Mouse (Mus musculus): ENCODE data around the gene Skap2. TPM values are rescaled to one million over a fixed set of nuclear protein-coding genes. Genes with fewer than 3 reads are reported as not detected.

Skap2 gene
- polyA plus RNA-seq, 1 experiment from 2014 or later, result 449 TPM

- WGBS (ENCODE audit: missing documents), result 14% methylated on average over 4 of the region's 4 CpGs
- no peak overlapping the region for H3K4me3 ChIP-seq (ENCODE audit: inconsistent target)
- H3K36me3 ChIP-seq (ENCODE audit: inconsistent target), result peaks cover 5% of the 10 kb centered on the region; the same call in 1 of the 2 replicates
Measured at GRCm38 (mm10) chr6:51958992-51959391, 53.4 kb downstream of the Skap2 start.

GRCm38 (mm10) chr6:51956048-51956792 is 56.1 kb downstream of the Skap2 start:
- H3K79me2 ChIP-seq (ENCODE audit: inconsistent target), result peaks cover 98% of the 10 kb centered on the region
- WGBS (ENCODE audit: missing documents), result 95% methylated on average over 4 of the region's 4 CpGs
- H3K4me3 ChIP-seq (ENCODE audit: inconsistent target), result no peak overlapping the region
- H3K36me3 ChIP-seq (ENCODE audit: inconsistent target), result peaks cover 5% of the 10 kb centered on the region; the same call in 1 of the 2 replicates
- H3K27ac ChIP-seq, result no peak overlapping the region

More at GRCm38 (mm10) chr6:51958992-51959391, 53.4 kb downstream of the Skap2 start:
- Histone ChIP-seq H3K27ac (no peak overlapping the region), H3K79me2 (ENCODE audit: inconsistent target) (peaks cover 98% of the 10 kb centered on the region)

DNA sequence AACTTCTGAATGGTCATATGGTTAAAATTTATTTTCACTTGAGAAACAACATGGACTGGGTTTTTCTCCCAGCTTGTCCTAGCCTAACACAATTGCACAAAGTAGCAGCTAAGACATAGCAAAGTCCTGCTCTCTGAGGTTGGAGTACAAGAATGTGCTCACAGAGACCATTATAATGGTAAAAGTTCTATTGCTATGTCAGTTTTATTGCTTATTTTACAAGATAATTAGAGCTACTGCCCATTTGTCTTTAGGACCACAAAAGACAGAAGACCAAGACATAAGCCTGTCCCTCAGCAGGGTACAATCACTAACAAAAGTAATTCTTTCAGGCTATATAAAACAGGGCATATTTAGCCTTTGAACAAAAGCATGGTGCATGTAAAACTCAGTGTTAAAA is 64.7 kb downstream of the Skap2 start:
- Histone ChIP-seq H3K79me2 (ENCODE audit: inconsistent target) (peaks cover 98% of the 10 kb centered on the region), H3K4me3 (ENCODE audit: inconsistent target) (no peak overlapping the region), H3K36me3 (ENCODE audit: inconsistent target) (no peaks in the 10 kb centered on the region), H3K27ac (no peak overlapping the region)

DNA sequence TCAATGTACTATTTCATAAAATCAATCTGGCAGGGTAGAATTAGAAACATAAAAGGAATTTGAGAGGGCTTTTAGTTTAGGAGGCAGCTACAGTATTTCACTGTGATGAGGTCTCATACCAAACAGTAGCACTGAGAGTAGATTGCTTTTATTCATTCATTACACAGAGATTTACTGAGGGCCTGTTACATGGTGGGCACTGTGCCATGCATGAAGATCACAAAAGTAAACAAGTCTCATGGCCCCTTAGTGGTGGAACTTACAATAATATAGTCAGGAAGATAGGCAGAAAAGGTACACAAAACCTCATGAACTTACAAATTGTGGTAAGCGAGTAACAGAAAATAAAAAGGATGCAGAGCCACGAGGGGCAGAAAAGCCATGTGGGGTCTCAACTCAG is 67.4 kb downstream of the Skap2 start:
- Histone ChIP-seq H3K79me2 (ENCODE audit: inconsistent target) (peaks cover 98% of the 10 kb centered on the region), H3K4me3 (ENCODE audit: inconsistent target) (no peak overlapping the region), H3K27ac (no peak overlapping the region), H3K36me3 (ENCODE audit: inconsistent target) (no peaks in the 10 kb centered on the region)
- WGBS (ENCODE audit: missing documents), result 85% methylated on average over 2 of the region's 2 CpGs

GRCm38 (mm10) chr6:51933998-51934397 is 78.4 kb downstream of the Skap2 start:
- Histone ChIP-seq H3K36me3 (ENCODE audit: inconsistent target) (no peaks in the 10 kb centered on the region), H3K27ac (no peak overlapping the region), H3K4me3 (ENCODE audit: inconsistent target) (no peak overlapping the region), H3K79me2 (ENCODE audit: inconsistent target) (peaks cover 100% of the 10 kb centered on the region)
- WGBS (ENCODE audit: missing documents), result 97% methylated on average over 4 of the region's 4 CpGs

DNA sequence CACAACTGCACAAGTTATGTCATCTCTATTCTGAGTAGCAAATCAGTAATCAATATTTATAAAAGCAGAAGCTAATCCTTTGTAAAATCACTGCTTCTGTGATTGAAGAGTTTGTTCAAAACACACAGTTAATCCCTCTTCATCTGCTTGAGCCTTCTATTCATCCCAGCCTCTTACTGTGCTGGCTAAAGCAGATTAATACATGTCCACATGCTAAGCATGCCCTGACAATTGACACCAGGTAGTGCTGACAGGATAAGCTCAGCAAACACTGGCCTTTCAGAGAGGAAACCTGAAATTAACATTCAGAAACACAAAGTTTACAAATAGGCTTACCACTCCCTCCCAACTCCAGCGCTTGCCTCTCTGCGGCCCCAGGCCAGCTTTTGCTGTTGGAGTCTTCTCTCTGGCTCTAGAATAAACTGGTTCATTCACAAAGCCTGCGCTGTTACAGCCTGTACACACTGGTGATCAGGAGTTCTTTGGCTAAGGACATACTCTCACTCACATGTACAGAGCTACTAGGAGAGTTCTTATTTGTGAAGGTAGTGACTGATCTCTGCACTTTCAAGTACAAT is 79.2 kb downstream of the Skap2 start:
- no peak overlapping the region for H3K4me3 ChIP-seq (ENCODE audit: inconsistent target)
- no peak overlapping the region for H3K27ac ChIP-seq
- peaks cover 100% of the 10 kb centered on the region for H3K79me2 ChIP-seq (ENCODE audit: inconsistent target)
- WGBS (ENCODE audit: missing documents), result 96% methylated on average over 3 of the region's 3 CpGs
- H3K36me3 ChIP-seq (ENCODE audit: inconsistent target), result no peaks in the 10 kb centered on the region

- peaks cover 2% of the 10 kb centered on the region; the same call in 1 of the 2 replicates for H3K36me3 ChIP-seq (ENCODE audit: inconsistent target)
- WGBS (ENCODE audit: missing documents), result 100% methylated on average over 2 of the region's 3 CpGs
- peaks cover 92% of the 10 kb centered on the region for H3K79me2 ChIP-seq (ENCODE audit: inconsistent target)
- H3K27ac ChIP-seq, result no peak overlapping the region
- H3K4me3 ChIP-seq (ENCODE audit: inconsistent target), result no peak overlapping the region
Measured at GRCm38 (mm10) chr6:51927101-51927500, 85.2 kb downstream of the Skap2 start.

GRCm38 (mm10) chr6:51921831-51922230 is 90.5 kb downstream of the Skap2 start:
- 96% methylated on average over 4 of the region's 4 CpGs for WGBS (ENCODE audit: missing documents)

GRCm38 (mm10) chr6:51908495-51908894 is 103.9 kb downstream of the Skap2 start:
- H3K4me3 ChIP-seq (ENCODE audit: inconsistent target), result no peak overlapping the region

More at GRCm38 (mm10) chr6:51921831-51922230, 90.5 kb downstream of the Skap2 start:
- peaks cover 48% of the 10 kb centered on the region for H3K79me2 ChIP-seq (ENCODE audit: inconsistent target)
- H3K36me3 ChIP-seq (ENCODE audit: inconsistent target), result peaks cover 37% of the 10 kb centered on the region
- no peak overlapping the region for H3K4me3 ChIP-seq (ENCODE audit: inconsistent target)
- H3K27ac ChIP-seq, result no peak overlapping the region

GRCm38 (mm10) chr6:51905659-51906058 is 106.7 kb downstream of the Skap2 start:
- Histone ChIP-seq H3K27ac (no peak overlapping the region), H3K4me3 (ENCODE audit: inconsistent target) (no peak overlapping the region), H3K36me3 (ENCODE audit: inconsistent target) (peaks cover 35% of the 10 kb centered on the region), H3K79me2 (ENCODE audit: inconsistent target) (no peaks in the 10 kb centered on the region; the same call in 1 of the 2 replicates)
- 68% methylated on average over 4 of the region's 4 CpGs for WGBS (ENCODE audit: missing documents)

More at GRCm38 (mm10) chr6:51908495-51908894, 103.9 kb downstream of the Skap2 start:
- Histone ChIP-seq H3K27ac (no peak overlapping the region), H3K36me3 (ENCODE audit: inconsistent target) (peaks cover 39% of the 10 kb centered on the region), H3K79me2 (ENCODE audit: inconsistent target) (peaks cover 17% of the 10 kb centered on the region)

DNA sequence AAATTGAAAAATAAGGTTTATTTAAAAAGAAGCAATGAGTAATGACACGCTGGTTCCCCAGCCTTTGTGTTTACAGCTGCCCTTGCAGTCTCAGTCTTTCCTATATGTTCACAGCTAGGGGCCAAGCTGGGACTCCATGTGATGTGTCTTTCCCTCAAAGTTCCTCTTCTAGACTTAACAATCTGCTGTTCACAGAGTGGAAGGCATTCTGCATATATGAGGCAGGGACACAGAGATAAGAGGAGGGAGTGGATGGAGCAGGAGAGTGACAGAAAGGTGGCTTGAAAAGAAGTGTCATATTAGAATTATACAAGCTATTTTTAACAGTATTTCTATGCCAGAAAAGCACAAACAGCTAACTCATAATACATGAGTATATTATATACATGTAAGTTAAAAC is 110.8 kb downstream of the Skap2 start:
- no peaks in the 10 kb centered on the region for H3K79me2 ChIP-seq (ENCODE audit: inconsistent target)
- no peak overlapping the region for H3K27ac ChIP-seq
- H3K36me3 ChIP-seq (ENCODE audit: inconsistent target), result peaks cover 33% of the 10 kb centered on the region
- 100% methylated on average over 1 of the region's 1 CpGs for WGBS (ENCODE audit: missing documents)
- no peak overlapping the region for H3K4me3 ChIP-seq (ENCODE audit: inconsistent target)

GRCm38 (mm10) chr6:51898318-51898994 is 113.9 kb downstream of the Skap2 start:
- no peak overlapping the region for H3K27ac ChIP-seq
- 85% methylated on average over 6 of the region's 8 CpGs for WGBS (ENCODE audit: missing documents)
- H3K36me3 ChIP-seq (ENCODE audit: inconsistent target), result peaks cover 28% of the 10 kb centered on the region
- H3K4me3 ChIP-seq (ENCODE audit: inconsistent target), result no peak overlapping the region
- H3K79me2 ChIP-seq (ENCODE audit: inconsistent target), result peaks cover 4% of the 10 kb centered on the region; the same call in 1 of the 2 replicates

GRCm38 (mm10) chr6:51895753-51896152 is 116.6 kb downstream of the Skap2 start:
- no peak overlapping the region for H3K27ac ChIP-seq
- H3K36me3 ChIP-seq (ENCODE audit: inconsistent target), result peaks cover 31% of the 10 kb centered on the region
- no peak overlapping the region for H3K4me3 ChIP-seq (ENCODE audit: inconsistent target)
- peaks cover 6% of the 10 kb centered on the region; the same call in 1 of the 2 replicates for H3K79me2 ChIP-seq (ENCODE audit: inconsistent target)
- 100% methylated on average over 3 of the region's 3 CpGs for WGBS (ENCODE audit: missing documents)

DNA sequence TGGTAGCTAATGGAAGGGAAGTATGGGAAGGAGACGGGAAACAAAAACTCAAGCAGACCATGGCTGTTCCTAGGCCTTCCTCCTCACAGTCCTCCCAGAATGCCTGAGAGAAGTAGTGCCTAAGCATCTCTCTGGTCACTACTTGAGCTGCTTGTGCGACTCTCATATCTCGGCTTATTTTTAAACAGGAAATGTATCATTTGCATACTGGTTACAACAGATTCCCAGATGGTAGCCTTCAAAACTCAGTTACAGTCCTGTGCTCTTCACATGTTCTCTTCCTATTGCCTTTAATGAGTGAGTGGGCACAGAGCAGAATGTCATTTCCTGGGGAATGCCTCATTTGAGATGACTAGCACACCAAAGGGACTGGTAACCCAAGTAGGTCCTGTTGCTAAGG is 117.6 kb downstream of the Skap2 start:
- WGBS (ENCODE audit: missing documents), result 80% methylated on average over 3 of the region's 3 CpGs
- Histone ChIP-seq H3K4me3 (ENCODE audit: inconsistent target) (no peak overlapping the region), H3K79me2 (ENCODE audit: inconsistent target) (peaks cover 6% of the 10 kb centered on the region; the same call in 1 of the 2 replicates), H3K27ac (no peak overlapping the region), H3K36me3 (ENCODE audit: inconsistent target) (peaks cover 37% of the 10 kb centered on the region)

DNA sequence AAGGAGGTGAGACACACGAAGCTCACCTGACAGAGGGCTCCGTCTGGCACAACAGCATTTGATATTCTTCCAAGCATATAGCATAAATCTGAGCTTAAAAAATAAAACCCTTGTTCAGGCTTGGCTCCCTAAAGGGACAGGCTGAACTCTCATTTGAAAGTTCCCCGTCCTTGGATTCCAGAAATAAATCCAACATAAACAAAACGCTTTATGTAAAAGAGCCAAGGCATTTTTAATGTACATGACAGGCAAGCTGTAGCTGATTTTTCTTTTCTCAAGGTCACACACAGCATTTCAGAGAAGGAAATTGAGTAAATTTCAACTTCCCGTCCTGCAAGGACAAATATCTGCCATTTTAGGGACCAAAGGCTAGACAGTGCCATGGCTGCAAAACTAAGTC is 122.0 kb downstream of the Skap2 start:
- Histone ChIP-seq H3K4me3 (ENCODE audit: inconsistent target) (no peak overlapping the region), H3K27ac (no peak overlapping the region), H3K79me2 (ENCODE audit: inconsistent target) (peaks cover 6% of the 10 kb centered on the region; the same call in 1 of the 2 replicates), H3K36me3 (ENCODE audit: inconsistent target) (peaks cover 27% of the 10 kb centered on the region)
- 86% methylated on average over 4 of the region's 5 CpGs for WGBS (ENCODE audit: missing documents)
